ENCODE assay signal across 12 mouse cellular contexts in the genomic region with DNA sequence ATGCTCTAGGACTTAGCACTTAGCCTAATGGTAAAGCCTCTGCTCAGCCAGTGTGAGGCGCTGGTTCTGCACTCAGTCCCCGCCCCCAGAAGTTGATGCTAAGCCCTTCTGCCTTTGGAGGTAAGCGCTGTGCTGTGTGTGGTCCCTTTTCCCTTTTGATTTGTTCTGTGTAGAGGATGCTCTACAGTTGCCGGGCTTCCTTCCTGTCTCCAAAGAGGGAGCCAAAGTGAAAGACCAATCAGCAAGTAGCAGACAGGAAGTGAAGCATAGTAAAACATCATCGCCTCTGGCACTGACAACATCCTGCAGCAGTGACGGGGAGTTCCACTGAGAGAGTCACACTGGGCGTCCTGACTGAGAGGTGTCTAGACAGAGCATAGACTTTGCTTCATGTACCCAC. TPM values are rescaled to one million over a fixed set of nuclear protein-coding genes. Genes with fewer than 3 reads are reported as not detected.
DNase-seq lines count a peak whose midpoint lies in the region; ATAC-seq lines count a peak whose summit lies in the region.
"Had no signal": no experiment of that assay in that cellular context is flagged by ENCODE, and none has a peak within 500 bp of the region (broad histone marks: within the 10 kb centered on the region; RNA-seq: fewer than 3 reads in every experiment).

No protein-coding gene starts in this region.

- intact Hi-C loops in heart, postnatal 14 days (cut with DNase I): no loop called here

- no peaks in the 10 kb centered on the region for H3K27me3 ChIP-seq in intestine, embryonic 14.5 days (replicated peaks; ENCODE audit: control insufficient read depth, insufficient read depth, low read length)
- no peaks in the 10 kb centered on the region for H3K27me3 ChIP-seq in intestine, embryonic 15.5 days (replicated peaks)
- no peaks in the 10 kb centered on the region for H3K27me3 ChIP-seq in hindbrain, embryonic 12.5 days
- H3K27me3 ChIP-seq: megakaryocyte, embryonic 14.5 days had no signal

- 63% methylated on average over 7 of the region's 7 CpGs for WGBS in intestine, embryonic 14.5 days
- WGBS in intestine, embryonic 15.5 days: 71% methylated on average over 7 of the region's 7 CpGs
- 73% methylated on average over 7 of the region's 7 CpGs for WGBS in hindbrain, embryonic 12.5 days

- H3K4me1 ChIP-seq in intestine, embryonic 14.5 days (replicated peaks; ENCODE audit: control insufficient read depth, insufficient read depth, low read length): no peaks in the 10 kb centered on the region
- no peaks in the 10 kb centered on the region for H3K4me1 ChIP-seq in intestine, embryonic 15.5 days (replicated peaks)
- no peaks in the 10 kb centered on the region for H3K4me1 ChIP-seq in hindbrain, embryonic 12.5 days

- no peak overlapping the region for H3K4me3 ChIP-seq in intestine, embryonic 14.5 days (ENCODE audit: low read depth, low read length)
- no peak overlapping the region for H3K4me3 ChIP-seq in intestine, embryonic 15.5 days (replicated peaks)
- H3K4me3 ChIP-seq in hindbrain, embryonic 12.5 days: no peak overlapping the region
- H3K4me3 ChIP-seq: megakaryocyte, embryonic 14.5 days had no signal

- no peak overlapping the region for H3K9ac ChIP-seq in intestine, embryonic 14.5 days (ENCODE audit: low read length)
- no peak overlapping the region for H3K9ac ChIP-seq in intestine, embryonic 15.5 days
- H3K9ac ChIP-seq in hindbrain, embryonic 12.5 days: no peak overlapping the region

- no peak for DNase-seq in intestine, embryonic 14.5 days (ENCODE audit: low spot score)
- DNase-seq in CD8-positive naive resting alpha-beta T cell, adult 2 months (ENCODE audit: low read depth in 2 of 2, low spot score in 2 of 2): peak; percentile 64 to 73
- peak; percentile 4 to 21 for DNase-seq in heart, postnatal 14 days
- no peak for DNase-seq in layer of hippocampus, adult 18-20 months (ENCODE audit: low spot score in 2 of 2)
- DNase-seq in left cerebral cortex, adult 8-10 months (ENCODE audit: low spot score in 2 of 2): no peak
- DNase-seq: cerebellum, adult 9-11 months; right cerebral cortex, postnatal 25 days had no signal

- no peaks in the 10 kb centered on the region for H3K9me3 ChIP-seq in intestine, embryonic 14.5 days (ENCODE audit: control insufficient read depth, low read length)
- H3K9me3 ChIP-seq in intestine, embryonic 15.5 days: no peaks in the 10 kb centered on the region
- no peaks in the 10 kb centered on the region for H3K9me3 ChIP-seq in hindbrain, embryonic 12.5 days (replicated peaks)
- H3K9me3 ChIP-seq: megakaryocyte, embryonic 14.5 days had no signal

- H3K36me3 ChIP-seq in intestine, embryonic 14.5 days (ENCODE audit: control insufficient read depth, insufficient read depth, low read length): no peaks in the 10 kb centered on the region
- H3K36me3 ChIP-seq in intestine, embryonic 15.5 days: no peaks in the 10 kb centered on the region
- no peaks in the 10 kb centered on the region for H3K36me3 ChIP-seq in hindbrain, embryonic 12.5 days

- H3K27ac ChIP-seq in intestine, embryonic 14.5 days (ENCODE audit: low read depth): no peak overlapping the region
- no peak overlapping the region for H3K27ac ChIP-seq in intestine, embryonic 15.5 days
- no peak overlapping the region for H3K27ac ChIP-seq in hindbrain, embryonic 12.5 days

- 0 out of 2 replicates have a peak, but pooled peaks have one; percentile 32 for ATAC-seq in intestine, embryonic 14.5 days (replicated peaks; ENCODE audit: low FRiP score, low TSS enrichment, low read depth)
- no peak for ATAC-seq in intestine, embryonic 15.5 days
- peak; percentile 37 for ATAC-seq in monocyte, adult 5-6 weeks (replicated peaks; ENCODE audit: insufficient number of reproducible peaks, low FRiP score, low TSS enrichment, poor library complexity, severe bottlenecking)
- ATAC-seq in hindbrain, embryonic 12.5 days (ENCODE audit: low FRiP score): no peak

- no peak overlapping the region for H3K4me2 ChIP-seq in intestine, embryonic 14.5 days (ENCODE audit: low read length)
- no peak overlapping the region for H3K4me2 ChIP-seq in intestine, embryonic 15.5 days (replicated peaks)
- no peak overlapping the region for H3K4me2 ChIP-seq in hindbrain, embryonic 12.5 days (replicated peaks)

RNA-seq across cellular contexts. Expression of a gene that starts 11.2 kb away (rescaled TPM):
- polyA plus RNA-seq in intestine, embryonic 14.5 days (2014; fragmentation: Nextera tagmentation; extraction: Ambion mirVana): not detected in 2 replicates
- not detected in 2 replicates for polyA plus RNA-seq in intestine, embryonic 15.5 days (2015; fragmentation: Nextera tagmentation; extraction: Ambion mirVana)
- total RNA-seq in heart, postnatal 14 days (2021): under 1 TPM; 0.14 to 0.29 TPM
- total RNA-seq in monocyte, adult 5-6 weeks (2017): 1.0 TPM in 1 of 3 replicates, not detected in the others
- total RNA-seq in layer of hippocampus, adult 18-20 months (2021): under 1 TPM in 1 of 2 experiments, not detected in 1; 0.52 TPM
- total RNA-seq in left cerebral cortex, adult 8-10 months (2022): not detected
- not detected in 2 replicates for polyA plus RNA-seq in hindbrain, embryonic 12.5 days (2016; fragmentation: Nextera tagmentation; extraction: Ambion mirVana)
- polyA plus RNA-seq: forebrain, embryonic 16.5 days had no signal

RNA-seq across cellular contexts. Expression of a gene that starts 11.3 kb away (rescaled TPM):
- polyA plus RNA-seq in intestine, embryonic 14.5 days (2014; fragmentation: Nextera tagmentation; extraction: Ambion mirVana): 0.87 and 1.4 TPM in 2 replicates
- 0.73 and 0.86 TPM in 2 replicates for polyA plus RNA-seq in intestine, embryonic 15.5 days (2015; fragmentation: Nextera tagmentation; extraction: Ambion mirVana)
- under 1 TPM; 0.17 to 0.72 TPM for total RNA-seq in heart, postnatal 14 days (2021)
- total RNA-seq in monocyte, adult 5-6 weeks (2017): 0.29 to 3.4 TPM in 2 of 3 replicates, not detected in the other
- total RNA-seq in layer of hippocampus, adult 18-20 months (2021): 1 to 10 TPM; 3.2 to 3.7 TPM
- 1 to 10 TPM; 1.7 to 2.5 (median 2.1) TPM for total RNA-seq in left cerebral cortex, adult 8-10 months (2022)
- 2.6 and 2.7 TPM in 2 replicates for polyA plus RNA-seq in hindbrain, embryonic 12.5 days (2016; fragmentation: Nextera tagmentation; extraction: Ambion mirVana)

RNA-seq across cellular contexts. Expression of a gene that starts 15.3 kb away (rescaled TPM):
- polyA plus RNA-seq in intestine, embryonic 14.5 days (2014; fragmentation: Nextera tagmentation; extraction: Ambion mirVana): 11.1 and 12.2 TPM in 2 replicates
- 11.8 and 12.0 TPM in 2 replicates for polyA plus RNA-seq in intestine, embryonic 15.5 days (2015; fragmentation: Nextera tagmentation; extraction: Ambion mirVana)
- total RNA-seq in heart, postnatal 14 days (2021): 1 to 10 TPM; 3.7 to 5.0 TPM
- 5.9 to 7.1 TPM in 2 of 3 replicates, not detected in the other for total RNA-seq in monocyte, adult 5-6 weeks (2017)
- 10 to 100 TPM; 12.4 to 12.6 TPM for total RNA-seq in layer of hippocampus, adult 18-20 months (2021)
- total RNA-seq in left cerebral cortex, adult 8-10 months (2022): 10 to 100 TPM; 10.9 to 14.0 (median 12.2) TPM
- 26.5 and 27.9 TPM in 2 replicates for polyA plus RNA-seq in hindbrain, embryonic 12.5 days (2016; fragmentation: Nextera tagmentation; extraction: Ambion mirVana)

RNA-seq across cellular contexts. Expression of a gene that starts 15.4 kb away (rescaled TPM):
- polyA plus RNA-seq in intestine, embryonic 14.5 days (2014; fragmentation: Nextera tagmentation; extraction: Ambion mirVana): 21.8 and 22.4 TPM in 2 replicates
- 25.0 and 25.4 TPM in 2 replicates for polyA plus RNA-seq in intestine, embryonic 15.5 days (2015; fragmentation: Nextera tagmentation; extraction: Ambion mirVana)
- 10 to 100 TPM; 61.8 to 71.3 TPM for total RNA-seq in heart, postnatal 14 days (2021)
- total RNA-seq in monocyte, adult 5-6 weeks (2017): 171 to 267 TPM (median 201 TPM) in 3 replicates
- total RNA-seq in layer of hippocampus, adult 18-20 months (2021): 100 to 1,000 TPM; 149 to 152 TPM
- total RNA-seq in left cerebral cortex, adult 8-10 months (2022): 100 to 1,000 TPM in 3 of 4 experiments, 10 to 100 TPM in 1; 91.0 to 108 (median 102) TPM
- polyA plus RNA-seq in hindbrain, embryonic 12.5 days (2016; fragmentation: Nextera tagmentation; extraction: Ambion mirVana): 38.7 and 44.3 TPM in 2 replicates

RNA-seq across cellular contexts. Expression of a gene that starts 44.4 kb away (rescaled TPM):
- 4.6 and 5.1 TPM in 2 replicates for polyA plus RNA-seq in intestine, embryonic 14.5 days (2014; fragmentation: Nextera tagmentation; extraction: Ambion mirVana)
- polyA plus RNA-seq in intestine, embryonic 15.5 days (2015; fragmentation: Nextera tagmentation; extraction: Ambion mirVana): 2.7 and 2.9 TPM in 2 replicates
- 1 to 10 TPM; 8.1 to 9.1 TPM for total RNA-seq in heart, postnatal 14 days (2021)
- 0.10 TPM in 1 of 3 replicates, not detected in the others for total RNA-seq in monocyte, adult 5-6 weeks (2017)
- total RNA-seq in layer of hippocampus, adult 18-20 months (2021): 10 to 100 TPM; 31.6 to 32.5 TPM
- total RNA-seq in left cerebral cortex, adult 8-10 months (2022): 10 to 100 TPM; 16.5 to 19.2 (median 17.9) TPM
- polyA plus RNA-seq in hindbrain, embryonic 12.5 days (2016; fragmentation: Nextera tagmentation; extraction: Ambion mirVana): 14.2 and 15.0 TPM in 2 replicates

Comparison
In these comparisons a context has a peak if more than half of its experiments do, and no peak if none do; other contexts are left out.
1. ATAC-seq: peak in intestine, embryonic 14.5 days (single experiment) and monocyte, adult 5-6 weeks (single experiment); none in intestine, embryonic 15.5 days (single experiment) and hindbrain, embryonic 12.5 days (single experiment).
2. DNase-seq: peak in CD8-positive naive resting alpha-beta T cell, adult 2 months (2 of 2) and heart, postnatal 14 days (2 of 2); none in intestine, embryonic 14.5 days (single experiment), layer of hippocampus, adult 18-20 months (0 of 2) and left cerebral cortex, adult 8-10 months (0 of 2).